Mouse (Mus musculus) splenic B cell, adult 2 months (primary cell): ENCODE data around the gene Spin1.
"Not testable (repeated sequence)": the region's sequence is repeated elsewhere in the genome, so short reads cannot be mapped to it uniquely, and the experiment has no call there.

ENCODE experiments used
- DNase-seq: peaks from one replicate; pipeline ENCODE4 v3.0.0-alpha.2; 2011; ENCODE audit warnings: low read depth, low spot score
- H3K27me3 ChIP-seq: 2 replicates; pipeline ENCODE4 v1.6.1; 2012; ENCODE audit warnings: mild to moderate bottlenecking, low read length, moderate library complexity, mixed read lengths; ENCODE audit not compliant: control insufficient read depth, poor library complexity, insufficient read depth, severe bottlenecking
- H3K36me3 ChIP-seq: 2 replicates; pipeline ENCODE4 v1.6.1; 2012; ENCODE audit warnings: mild to moderate bottlenecking, low read length, moderate library complexity, mixed read lengths; ENCODE audit not compliant: control insufficient read depth, poor library complexity, insufficient read depth, severe bottlenecking

Gene Spin1

DNA sequence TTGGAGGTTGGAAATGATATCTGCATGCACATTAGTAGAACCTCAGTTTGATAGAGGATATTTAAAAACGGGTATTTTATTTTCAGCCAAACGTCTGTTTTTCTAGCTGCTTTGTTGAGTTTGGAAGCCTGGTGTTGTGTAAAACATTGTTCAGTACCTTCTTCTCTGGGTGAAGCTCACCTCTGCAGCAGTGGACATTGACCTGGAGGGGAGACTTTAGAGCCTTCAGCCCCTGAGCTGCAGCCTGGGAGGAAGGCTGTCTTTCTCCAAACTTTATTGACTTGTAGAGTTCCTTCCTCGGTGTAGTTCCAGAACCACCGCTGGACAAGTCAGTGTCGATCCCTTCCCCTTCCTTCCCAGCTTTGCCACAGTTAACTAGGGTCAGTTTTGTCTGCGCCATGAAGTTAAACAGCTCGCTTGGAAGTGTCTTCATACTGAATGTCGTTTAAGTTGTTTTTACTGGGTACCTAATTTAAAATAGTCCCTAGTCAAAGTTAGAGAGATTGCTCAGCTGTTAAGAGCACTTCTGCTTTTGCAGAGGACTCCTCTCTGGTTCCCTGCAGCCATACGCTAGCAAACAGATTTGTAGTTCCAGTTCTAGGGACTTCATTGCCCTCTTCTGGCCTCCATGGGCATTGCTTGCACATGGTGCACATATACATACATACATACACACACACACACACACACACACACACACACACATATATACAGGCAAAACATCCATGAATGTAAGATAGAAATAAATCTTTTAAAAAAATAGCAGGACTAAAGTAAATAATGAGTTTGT, 3.4 kb downstream of the Spin1 start:
- Histone ChIP-seq H3K27me3 (no peaks in the 10 kb centered on the region), H3K36me3 (no peaks in the 10 kb centered on the region; the same call in 1 of the 2 replicates)
- peak; percentile 68 for DNase-seq

DNA sequence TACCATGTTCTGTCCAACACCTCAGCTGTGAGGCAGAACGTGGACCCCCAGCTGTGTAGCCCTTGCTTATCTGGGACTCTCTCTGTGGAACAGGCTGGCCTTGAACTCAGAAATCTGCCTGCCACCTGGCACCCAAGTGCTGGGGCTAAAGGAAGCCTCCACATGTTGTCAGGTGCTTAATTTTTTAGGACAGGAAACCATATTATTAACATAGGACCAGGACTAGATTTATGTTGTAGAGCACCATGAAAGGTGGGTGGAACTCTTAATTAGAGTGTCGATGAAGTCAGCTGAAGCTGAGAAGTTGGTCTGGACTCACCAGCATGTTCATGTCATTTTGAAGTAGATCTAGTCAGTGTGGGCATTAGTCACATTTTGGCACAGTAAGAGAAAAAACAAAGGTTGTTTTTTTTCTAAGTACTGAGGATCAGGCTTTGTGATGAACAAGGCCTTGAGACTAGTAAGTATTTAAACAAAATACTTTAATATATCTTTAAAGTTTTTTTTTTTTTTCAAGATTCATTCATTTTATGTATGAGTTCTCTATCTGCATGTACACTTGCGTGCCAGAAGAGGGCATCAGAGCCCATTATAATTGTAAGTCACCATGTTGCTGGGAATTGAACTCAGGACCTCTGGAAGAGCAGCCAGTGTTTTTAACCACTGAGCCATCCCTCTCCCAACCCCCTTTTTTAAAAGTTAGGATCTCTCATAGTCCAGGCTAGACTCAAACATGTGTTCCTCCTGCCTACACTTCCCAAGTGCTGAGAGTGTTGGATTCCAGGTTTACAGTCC, 5.4 kb downstream of the Spin1 start:
- peak; percentile 51 for DNase-seq
- Histone ChIP-seq H3K27me3 (no peaks in the 10 kb centered on the region), H3K36me3 (no peaks in the 10 kb centered on the region; the same call in 1 of the 2 replicates)

- DNase-seq = peak; percentile 83
- Histone ChIP-seq H3K36me3 (no peaks in the 10 kb centered on the region; the same call in 1 of the 2 replicates), H3K27me3 (no peaks in the 10 kb centered on the region)
Measured at GRCm38 (mm10) chr13:51106816-51107215, 6.1 kb downstream of the Spin1 start.

DNA sequence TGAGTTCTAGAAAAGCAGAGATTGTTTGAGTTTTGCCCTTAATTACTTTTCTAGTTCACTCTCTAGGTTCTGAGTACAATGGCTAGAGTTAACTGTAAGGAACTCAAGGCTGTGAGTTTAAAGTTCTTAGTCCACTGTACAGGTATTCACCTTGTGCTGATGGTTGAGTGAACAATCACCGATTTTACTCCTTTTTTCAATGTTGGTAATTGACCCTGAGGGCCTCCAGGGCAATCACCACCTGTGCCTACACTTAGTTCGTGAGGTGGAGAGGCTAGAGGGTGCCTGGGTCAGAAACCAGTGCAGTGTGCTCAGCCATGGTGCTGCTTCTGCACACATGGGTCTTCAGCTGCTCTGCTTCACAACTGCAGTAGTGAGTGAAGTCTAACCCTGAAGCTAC, 8.8 kb downstream of the Spin1 start:
- Histone ChIP-seq H3K36me3 (no peaks in the 10 kb centered on the region; the same call in 1 of the 2 replicates), H3K27me3 (no peaks in the 10 kb centered on the region)
- no peak for DNase-seq

DNA sequence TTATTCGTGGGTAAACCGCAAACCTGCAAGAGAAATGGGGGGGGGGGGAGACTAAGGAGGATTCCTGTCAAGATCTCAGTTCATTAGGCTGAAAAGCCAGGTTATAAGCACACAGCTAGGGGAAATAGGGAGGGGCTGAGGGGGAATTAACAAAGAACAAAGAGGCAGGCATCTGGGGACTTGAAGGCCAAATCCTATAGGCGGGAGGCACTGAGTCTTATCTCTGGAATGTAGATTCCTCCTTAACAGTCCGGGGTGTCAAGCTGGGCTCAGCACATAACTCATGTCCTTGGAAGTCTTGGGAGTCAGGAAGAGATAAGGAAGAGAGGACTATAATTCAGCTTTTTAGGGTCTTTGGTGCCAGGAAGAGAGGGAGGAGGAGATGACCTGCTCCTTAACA, 13.7 kb downstream of the Spin1 start:
- not testable (repeated sequence) for H3K27me3 ChIP-seq, DNase-seq, H3K36me3 ChIP-seq

- no peaks in the 10 kb centered on the region for H3K36me3 ChIP-seq
- DNase-seq = peak; percentile 83
- H3K27me3 ChIP-seq = no peaks in the 10 kb centered on the region
Measured at GRCm38 (mm10) chr13:51115762-51116161, 15.1 kb downstream of the Spin1 start.

DNA sequence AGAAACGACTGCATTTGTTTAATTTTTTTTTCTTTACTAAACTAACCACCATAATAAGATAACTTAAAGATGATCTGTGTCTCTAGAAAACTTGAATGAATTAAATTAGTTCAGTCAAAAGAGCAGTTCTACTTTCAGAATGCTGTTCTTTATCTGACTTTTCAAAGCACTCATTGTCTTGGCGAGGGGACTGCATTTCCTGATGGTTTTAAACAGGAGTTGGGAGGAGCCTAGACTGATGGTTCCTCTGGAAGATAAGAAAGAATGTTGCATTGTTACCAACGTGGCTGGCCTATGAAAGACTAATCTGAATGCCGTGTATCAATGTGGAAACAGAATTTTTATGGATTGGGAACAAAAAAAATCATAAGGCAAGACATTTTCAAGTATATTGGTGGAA, 20.1 kb downstream of the Spin1 start:
- Histone ChIP-seq H3K36me3 (no peaks in the 10 kb centered on the region; the same call in 1 of the 2 replicates), H3K27me3 (no peaks in the 10 kb centered on the region)
- DNase-seq = no peak

GRCm38 (mm10) chr13:51121966-51122365, 21.3 kb downstream of the Spin1 start:
- Histone ChIP-seq H3K27me3 (no peaks in the 10 kb centered on the region), H3K36me3 (no peaks in the 10 kb centered on the region; the same call in 1 of the 2 replicates)
- no peak for DNase-seq

DNA sequence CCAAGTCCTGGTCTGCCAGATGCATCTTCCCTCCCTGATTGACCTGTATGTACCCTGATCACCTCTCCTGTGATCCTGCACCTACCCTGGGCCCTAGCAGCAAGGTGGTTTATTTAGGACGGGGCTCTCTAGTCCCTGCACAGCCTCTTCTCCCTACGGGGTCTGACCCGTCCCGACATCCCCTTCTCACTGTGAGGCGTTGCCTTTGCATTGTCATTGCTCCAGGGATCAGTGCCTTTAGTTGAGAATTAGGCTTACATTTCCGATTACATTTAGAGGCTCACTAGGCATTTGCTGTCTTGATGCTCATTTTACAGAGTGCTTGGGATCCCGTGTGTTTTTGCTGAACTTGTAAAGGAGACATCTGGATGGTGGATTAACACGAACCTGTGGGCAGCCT, 22.1 kb downstream of the Spin1 start:
- no peaks in the 10 kb centered on the region; the same call in 1 of the 2 replicates for H3K36me3 ChIP-seq
- DNase-seq = no peak
- no peaks in the 10 kb centered on the region for H3K27me3 ChIP-seq

GRCm38 (mm10) chr13:51125357-51125756, 24.7 kb downstream of the Spin1 start:
- Histone ChIP-seq H3K27me3 (no peaks in the 10 kb centered on the region), H3K36me3 (no peaks in the 10 kb centered on the region; the same call in 1 of the 2 replicates)
- no peak for DNase-seq

GRCm38 (mm10) chr13:51127906-51128305, 27.2 kb downstream of the Spin1 start:
- DNase-seq = no peak
- no peaks in the 10 kb centered on the region; the same call in 1 of the 2 replicates for H3K36me3 ChIP-seq

DNA sequence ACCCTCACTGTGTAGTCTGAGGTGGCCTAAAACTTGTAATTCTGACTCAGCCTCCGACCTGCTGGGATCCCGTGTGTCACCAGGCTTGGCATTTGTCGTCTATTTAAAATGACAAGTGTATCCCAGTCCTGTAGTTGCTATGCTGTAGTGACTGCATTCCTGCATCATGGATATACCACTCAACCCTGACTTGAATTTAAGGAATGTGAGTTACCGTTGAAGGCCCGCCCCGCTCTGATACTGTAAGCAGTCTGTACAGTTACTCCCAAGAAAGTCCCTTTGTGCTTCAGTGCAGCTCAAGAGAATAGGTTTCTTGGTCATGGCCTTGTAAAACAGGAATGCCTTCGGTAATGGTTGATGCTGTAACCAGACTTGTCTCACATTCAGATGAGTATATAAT, 27.7 kb downstream of the Spin1 start:
- DNase-seq = no peak
- H3K27me3 ChIP-seq = no peaks in the 10 kb centered on the region
- H3K36me3 ChIP-seq = no peaks in the 10 kb centered on the region; the same call in 1 of the 2 replicates

More at GRCm38 (mm10) chr13:51127906-51128305, 27.2 kb downstream of the Spin1 start:
- H3K27me3 ChIP-seq = no peaks in the 10 kb centered on the region

DNA sequence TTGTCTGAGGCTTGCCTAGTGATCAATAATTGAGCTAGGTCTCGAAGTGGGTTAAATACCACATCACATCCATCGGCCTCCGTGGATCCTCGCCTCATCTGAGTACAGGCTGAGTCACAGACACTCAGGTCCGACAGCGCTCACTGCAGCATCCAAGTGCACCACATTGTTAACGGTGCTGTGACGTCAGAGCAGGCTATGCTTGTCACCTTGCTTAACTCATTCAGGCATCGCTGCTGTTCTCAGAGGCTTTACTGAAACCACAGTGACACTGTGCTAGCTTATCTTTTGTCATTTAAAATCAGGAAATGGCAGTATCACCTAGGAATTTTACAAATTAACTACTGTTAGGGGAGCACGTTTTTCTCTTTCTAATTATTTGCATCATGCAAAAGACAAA, 30.5 kb downstream of the Spin1 start:
- Histone ChIP-seq H3K27me3 (no peaks in the 10 kb centered on the region), H3K36me3 (no peaks in the 10 kb centered on the region; the same call in 1 of the 2 replicates)
- no peak for DNase-seq

DNA sequence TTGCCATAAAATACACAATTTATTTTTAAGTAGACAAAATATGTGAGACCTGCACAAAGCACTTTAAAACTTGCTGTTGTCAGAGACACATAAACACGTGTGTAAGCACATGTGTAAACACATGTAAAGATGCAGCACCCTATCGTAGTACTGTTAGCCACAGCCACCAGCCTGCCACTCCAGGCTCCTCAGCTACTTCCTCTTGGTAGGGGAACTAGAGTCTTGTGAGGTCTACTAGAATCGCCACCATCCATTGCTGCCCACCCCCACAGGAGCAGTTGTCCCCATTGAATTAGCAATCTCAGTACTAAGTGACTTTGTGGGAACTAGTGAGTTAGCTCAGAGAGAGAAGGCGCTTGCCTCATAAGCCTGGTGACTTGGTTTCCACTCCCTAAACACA, 35.6 kb downstream of the Spin1 start:
- peaks cover 3% of the 10 kb centered on the region; the same call in 1 of the 2 replicates for H3K36me3 ChIP-seq
- no peak for DNase-seq
- H3K27me3 ChIP-seq = no peaks in the 10 kb centered on the region
